Mouse (Mus musculus) kidney, adult 2 months (tissue): Measurements from ENCODE around the gene Car9.

Experiments used
- CTCF ChIP-seq: fragments of 200-500 bp; conservative IDR thresholded peaks from 2 replicates; pipeline ENCODE4 v1.5.1; 2011; ENCODE audit warnings: low read depth, mild to moderate bottlenecking, control low read depth, low read length, moderate library complexity, mixed read lengths; ENCODE audit not compliant: insufficient read depth, insufficient read length
- POLR2A ChIP-seq: fragments of 200-500 bp; IDR thresholded peaks from one replicate; pipeline ENCODE4 v1.6.1; 2011; ENCODE audit warnings: low read depth, low read length, control low read depth

DNA sequence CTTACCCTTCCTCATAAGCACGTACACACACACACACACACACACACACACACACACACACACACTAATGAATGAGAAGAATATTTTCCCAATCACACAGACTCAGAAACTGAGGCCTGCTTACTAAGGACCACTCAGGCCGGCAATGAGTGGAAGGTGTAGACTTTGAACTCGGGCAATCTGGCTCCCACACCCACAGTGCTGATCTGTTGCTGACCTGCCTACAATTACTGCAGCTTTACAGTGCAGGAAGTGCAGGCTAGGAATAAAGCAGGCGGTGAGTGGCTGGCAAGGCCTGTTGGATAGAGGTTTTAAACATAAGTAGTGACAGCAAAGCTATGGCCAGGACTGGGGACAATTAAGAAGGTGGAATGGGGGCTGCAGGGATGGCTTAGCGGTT lies 25.8 kb upstream of the Car9 start:
- TF ChIP-seq POLR2A (no peak), CTCF (no peak)
